Mouse (Mus musculus): Measurements from ENCODE around the gene Gnai3.

DNA sequence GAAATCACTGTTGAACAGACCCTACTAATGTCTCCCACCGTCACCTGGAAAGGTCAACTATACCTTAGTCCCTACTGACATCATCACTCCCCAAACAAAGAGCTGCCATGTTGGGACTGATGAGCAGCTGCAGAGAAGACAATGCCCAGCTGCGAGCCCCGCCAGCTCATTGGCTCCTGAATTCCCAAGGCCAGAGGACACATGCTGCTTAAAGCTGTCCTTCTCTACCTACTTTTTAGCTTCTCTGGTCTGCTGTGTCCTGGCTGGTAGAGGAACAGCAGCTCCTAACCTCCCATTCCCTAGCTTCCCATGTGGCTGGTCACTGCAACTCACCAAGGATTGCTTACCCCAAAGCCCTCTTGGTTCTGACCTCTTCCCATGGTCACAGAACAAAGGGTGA is 6.3 kb upstream of the Gnai3 start:
- TF ChIP-seq CTCF (IDR thresholded peaks at IDR 0.05; ENCODE audit: low read depth) = no peak
- TF ChIP-seq EP300 (IDR thresholded peaks at IDR 0.05; ENCODE audit: low read depth) = no peak
